Mouse (Mus musculus) forebrain, postnatal 0 days (tissue): ENCODE results near the gene Cbarp. TPM values are rescaled to one million over a fixed set of nuclear protein-coding genes. Genes with fewer than 3 reads are reported as not detected.
A peak's percentile ranks its signal among the peaks of the same experiment; 100 is the strongest.

Experiments
- ATAC-seq: fragments of 200-750 bp; cut with Nextera tagmentation; 2 replicates; pipeline ENCODE4 v1.8.0; 2017; ENCODE audit warnings: mild to moderate bottlenecking, moderate library complexity
- DNase-seq: peaks from one replicate; pipeline ENCODE4 v3.0.0-alpha.2; 2015
- H3K27ac ChIP-seq: fragments of 300-500 bp; sonication (generic); 2 replicates; pipeline ENCODE4 v1.5.1; 2014; ENCODE audit warnings: low read depth, mild to moderate bottlenecking, antibody characterized with exemption, low read length, moderate library complexity, mixed read lengths
- H3K27me3 ChIP-seq: fragments of 300-500 bp; sonication (generic); 2 replicates; pipeline ENCODE4 v1.6.1; 2014; ENCODE audit warnings: mild to moderate bottlenecking, low read length, mixed read lengths; ENCODE audit not compliant: insufficient read depth
- H3K36me3 ChIP-seq: fragments of 300-500 bp; sonication (generic); 2 replicates; pipeline ENCODE4 v1.6.1; 2014; ENCODE audit warnings: mild to moderate bottlenecking, moderate library complexity; ENCODE audit not compliant: insufficient read depth
- H3K4me1 ChIP-seq: fragments of 300-500 bp; sonication (generic); 2 replicates; pipeline ENCODE4 v1.6.1; 2014; ENCODE audit warnings: antibody characterized with exemption; ENCODE audit not compliant: insufficient read depth
- H3K4me2 ChIP-seq: fragments of 300-500 bp; sonication (generic); 2 replicates; pipeline ENCODE4 v1.6.1; 2014; ENCODE audit warnings: low read depth, mild to moderate bottlenecking, moderate library complexity
- H3K4me3 ChIP-seq: fragments of 300-500 bp; sonication (generic); 2 replicates; pipeline ENCODE4 v1.5.1; 2014; ENCODE audit warnings: low read depth, low read length, mixed read lengths
- H3K9ac ChIP-seq: fragments of 300-500 bp; sonication (generic); 2 replicates; pipeline ENCODE4 v1.6.1; 2014; ENCODE audit warnings: mild to moderate bottlenecking
- H3K9me3 ChIP-seq: fragments of 300-500 bp; sonication (generic); 2 replicates; pipeline ENCODE4 v1.6.1; 2016; ENCODE audit warnings: low read length
- CTCF ChIP-seq: sonication (generic); IDR thresholded peaks from 2 replicates; pipeline ENCODE4 v1.5.1; 2016; ENCODE audit warnings: antibody characterized with exemption, control low read depth, low read depth
- WGBS: fragments of 180-500 bp; shearing (Covaris S2); extraction: QIAGEN DNeasy Blood & Tissue Kit; methylation state at CpG from one replicate; pipeline ENCODE4 v1.1.7; 2014; 5-methylcytosine and 5-hydroxymethylcytosine counted together
- polyA plus RNA-seq: library from polyadenylated mRNA; unstranded; fragments of >200 nt; fragmentation: Nextera tagmentation; extraction: Ambion mirVana; gene quantifications from 2 replicates; pipeline ENCODE4 v1.2.1, GENCODE M21; 2015
- total RNA-seq: library from RNA; depleted of rRNA; stranded (reverse); fragments of >200 nt; gene quantifications from 2 replicates; pipeline ENCODE4 v1.2.3, GENCODE M21; 2014

The Cbarp gene
- total and polyA plus RNA-seq, 2 experiments from 2014 or later, result 68.2 to 151 TPM

GRCm38 (mm10) chr10:80164998-80165344 lies 24.3 kb upstream of the Cbarp start:
- H3K4me1 ChIP-seq, result peaks cover 35% of the 10 kb centered on the region

GRCm38 (mm10) chr10:80164161-80164997 lies 23.7 kb upstream of the Cbarp start:
- WGBS, result 12% methylated on average over 40 of the region's 44 CpGs
- Histone ChIP-seq H3K27me3 (no peaks in the 10 kb centered on the region), H3K9me3 (no peaks in the 10 kb centered on the region), H3K4me1 (peaks cover 35% of the 10 kb centered on the region), H3K9ac (peak overlapping the region; percentile 65), H3K27ac (peak overlapping the region; percentile 76), H3K36me3 (no peaks in the 10 kb centered on the region), H3K4me3 (peak overlapping the region; percentile 42), H3K4me2 (peak overlapping the region; percentile 83)
- ATAC-seq (peak; percentile 0; the same call in 1 of the 2 replicates), DNase-seq (no peak)
- TF ChIP-seq CTCF, result no peak

More at GRCm38 (mm10) chr10:80164998-80165344, 24.3 kb upstream of the Cbarp start:
- Histone ChIP-seq H3K4me2 (peak overlapping the region; percentile 83), H3K9ac (peak overlapping the region; percentile 65), H3K4me3 (peak overlapping the region; percentile 42), H3K36me3 (peaks cover 3% of the 10 kb centered on the region), H3K9me3 (no peaks in the 10 kb centered on the region), H3K27ac (peak overlapping the region; percentile 76), H3K27me3 (no peaks in the 10 kb centered on the region)
- peak; percentile 100 for TF ChIP-seq CTCF
- WGBS, result under 1% methylated on average over 17 of the region's 17 CpGs
- DNase-seq, result peak; percentile 95
- peak; percentile 59 for ATAC-seq

GRCm38 (mm10) chr10:80163721-80164120 lies 23.1 kb upstream of the Cbarp start:
- no peaks in the 10 kb centered on the region for H3K27me3 ChIP-seq
- H3K9ac ChIP-seq, result no peak overlapping the region
- no peaks in the 10 kb centered on the region for H3K9me3 ChIP-seq
- no peak for TF ChIP-seq CTCF
- 77% methylated on average over 8 of the region's 8 CpGs for WGBS
- no peak for DNase-seq
- H3K36me3 ChIP-seq, result no peaks in the 10 kb centered on the region
- H3K27ac ChIP-seq, result no peak overlapping the region
- ATAC-seq, result no peak
- H3K4me2 ChIP-seq, result 0 out of 2 replicates have a peak overlapping the region, but pooled peaks have one; percentile 83
- H3K4me1 ChIP-seq, result peaks cover 31% of the 10 kb centered on the region
- no peak overlapping the region for H3K4me3 ChIP-seq

- H3K9ac ChIP-seq, result no peak overlapping the region
- DNase-seq, result no peak
- TF ChIP-seq CTCF, result no peak
Measured at GRCm38 (mm10) chr10:80162716-80163299, 22.2 kb upstream of the Cbarp start.

GRCm38 (mm10) chr10:80162243-80162608 lies 21.6 kb upstream of the Cbarp start:
- Histone ChIP-seq H3K36me3 (peaks cover 4% of the 10 kb centered on the region), H3K4me1 (peaks cover 29% of the 10 kb centered on the region), H3K4me3 (no peak overlapping the region), H3K9ac (no peak overlapping the region), H3K4me2 (no peak overlapping the region), H3K27me3 (no peaks in the 10 kb centered on the region), H3K9me3 (no peaks in the 10 kb centered on the region), H3K27ac (no peak overlapping the region)
- DNase-seq (no peak), ATAC-seq (no peak)
- TF ChIP-seq CTCF, result no peak
- 81% methylated on average over 3 of the region's 3 CpGs for WGBS

More at GRCm38 (mm10) chr10:80162716-80163299, 22.2 kb upstream of the Cbarp start:
- H3K27me3 ChIP-seq, result no peaks in the 10 kb centered on the region
- 82% methylated on average over 6 of the region's 6 CpGs for WGBS
- H3K4me1 ChIP-seq, result peaks cover 29% of the 10 kb centered on the region
- no peak overlapping the region for H3K4me3 ChIP-seq
- H3K9me3 ChIP-seq, result no peaks in the 10 kb centered on the region
- no peak for ATAC-seq
- H3K4me2 ChIP-seq, result no peak overlapping the region
- H3K27ac ChIP-seq, result no peak overlapping the region
- H3K36me3 ChIP-seq, result no peaks in the 10 kb centered on the region

GRCm38 (mm10) chr10:80161522-80162242 lies 21.0 kb upstream of the Cbarp start:
- H3K4me2 ChIP-seq, result no peak overlapping the region

More at GRCm38 (mm10) chr10:80161522-80162242, 21.0 kb upstream of the Cbarp start:
- Histone ChIP-seq H3K9me3 (no peaks in the 10 kb centered on the region), H3K27me3 (no peaks in the 10 kb centered on the region), H3K36me3 (peaks cover 10% of the 10 kb centered on the region), H3K9ac (peak overlapping the region; percentile 35; the same call in 1 of the 2 replicates), H3K4me1 (peaks cover 24% of the 10 kb centered on the region), H3K4me3 (no peak overlapping the region), H3K27ac (no peak overlapping the region)
- ATAC-seq (no peak), DNase-seq (no peak)
- WGBS, result 20% methylated on average over 7 of the region's 7 CpGs
- no peak for TF ChIP-seq CTCF
